14 mouse cellular contexts compared by ENCODE assay signal in genomic region chr6:94635343-94635742, GRCm38 (mm10).
DNase-seq lines count a peak whose midpoint lies in the region; ATAC-seq and TF ChIP-seq lines count a peak whose summit lies in the region.
"Had no signal": no experiment of that assay in that cellular context is flagged by ENCODE, and none has a peak within 500 bp of the region (broad histone marks: within the 10 kb centered on the region; RNA-seq: fewer than 3 reads in every experiment).

No protein-coding gene starts in this region.

- no peak for TF ChIP-seq POLR2A in kidney, adult 2 months (IDR thresholded peaks at IDR 0.05; ENCODE audit: low read depth, low read length)

- no peak overlapping the region for H3K4me3 ChIP-seq in layer of hippocampus, adult 2 months
- H3K4me3 ChIP-seq in hindbrain, embryonic 15.5 days: no peak overlapping the region
- no peak overlapping the region for H3K4me3 ChIP-seq in kidney, adult 2 months (ENCODE audit: insufficient read depth, low read depth, low read length)
- H3K4me3 ChIP-seq: liver, embryonic 12.5 days; stomach, embryonic 15.5 days had no signal

- H3K4me2 ChIP-seq in hindbrain, embryonic 15.5 days: no peak overlapping the region
- H3K4me2 ChIP-seq: liver, embryonic 12.5 days; stomach, embryonic 15.5 days had no signal

- peaks cover 21% of the 10 kb centered on the region; the same call in 1 of the 2 replicates for H3K4me1 ChIP-seq in hindbrain, embryonic 15.5 days (replicated peaks)
- H3K4me1 ChIP-seq in kidney, adult 2 months (ENCODE audit: control insufficient read depth, insufficient read depth, low read length): no peaks in the 10 kb centered on the region

- no peak for TF ChIP-seq CTCF in layer of hippocampus, adult 2 months (conservative IDR thresholded peaks at IDR 0.05)
- no peak for TF ChIP-seq CTCF in kidney, adult 2 months (conservative IDR thresholded peaks at IDR 0.05; ENCODE audit: insufficient read depth, insufficient read length, low read depth, low read length)

- H3K36me3 ChIP-seq in hindbrain, embryonic 15.5 days: no peaks in the 10 kb centered on the region
- no peaks in the 10 kb centered on the region for H3K36me3 ChIP-seq in kidney, adult 2 months (ENCODE audit: control insufficient read depth, insufficient read depth, low read length)
- H3K36me3 ChIP-seq: liver, embryonic 12.5 days; stomach, embryonic 15.5 days had no signal

- no peak for ATAC-seq in hindbrain, embryonic 15.5 days (ENCODE audit: low FRiP score, low read depth)
- ATAC-seq: forebrain, embryonic 14.5 days; intestine, embryonic 16.5 days; liver, embryonic 12.5 days had no signal

- H3K9ac ChIP-seq in hindbrain, embryonic 15.5 days: no peak overlapping the region
- H3K9ac ChIP-seq: liver, embryonic 12.5 days; stomach, embryonic 15.5 days had no signal

- no peaks in the 10 kb centered on the region for H3K27me3 ChIP-seq in hindbrain, embryonic 15.5 days
- H3K27me3 ChIP-seq in kidney, adult 2 months (replicated peaks; ENCODE audit: control insufficient read depth, insufficient read depth, low read length): no peaks in the 10 kb centered on the region
- H3K27me3 ChIP-seq: liver, embryonic 12.5 days; stomach, embryonic 15.5 days had no signal

- DNase-seq in layer of hippocampus, adult 2 months (ENCODE audit: low spot score in 2 of 2): no peak
- no peak for DNase-seq in layer of hippocampus, postnatal 10 days (ENCODE audit: low spot score in 2 of 2)
- DNase-seq in CD4-positive, CD25-positive, alpha-beta regulatory T cell, adult 2 months (ENCODE audit: low read depth, low spot score): peak; percentile 46
- peak; percentile 83 for DNase-seq in R1 (ENCODE audit: low read depth, low spot score)
- DNase-seq in thymus, postnatal 14 days: no peak
- no peak for DNase-seq in heart, adult 11 months
- DNase-seq in kidney, adult 2 months: no peak
- DNase-seq: cerebellum, adult 9-11 months; gastrocnemius, postnatal 25 days had no signal

- no peaks in the 10 kb centered on the region for H3K9me3 ChIP-seq in hindbrain, embryonic 15.5 days
- H3K9me3 ChIP-seq: liver, embryonic 12.5 days; stomach, embryonic 15.5 days had no signal

- H3K27ac ChIP-seq in layer of hippocampus, adult 2 months: peak overlapping the region; percentile 58
- H3K27ac ChIP-seq in hindbrain, embryonic 15.5 days (replicated peaks): peak overlapping the region; percentile 67
- no peak overlapping the region for H3K27ac ChIP-seq in kidney, adult 2 months (ENCODE audit: insufficient read depth, low read depth, low read length)
- H3K27ac ChIP-seq: liver, embryonic 12.5 days; stomach, embryonic 15.5 days had no signal

- WGBS in hindbrain, embryonic 15.5 days: 22% methylated on average over 1 of the region's 1 CpGs
- 69% methylated on average over 1 of the region's 1 CpGs for WGBS in kidney, adult 2 months

Comparison
In these comparisons a context has a peak if more than half of its experiments do, and no peak if none do; other contexts are left out.
1. DNase-seq: peak in CD4-positive, CD25-positive, alpha-beta regulatory T cell, adult 2 months (single experiment) and R1 (single experiment); none in layer of hippocampus, adult 2 months (0 of 2), layer of hippocampus, postnatal 10 days (0 of 2), thymus, postnatal 14 days (single experiment), heart, adult 11 months (single experiment) and kidney, adult 2 months (single experiment).